Mouse (Mus musculus) bone marrow macrophage, adult 2 months (primary cell): Measurements from ENCODE around the gene Terf2ip.

Source experiments
- CTCF ChIP-seq: IDR thresholded peaks from 2 replicates; pipeline ENCODE4 v1.5.1; 2012; ENCODE audit warnings: low read depth, mild to moderate bottlenecking, low read length, moderate library complexity
- POLR2A ChIP-seq: IDR thresholded peaks from 2 replicates; pipeline ENCODE4 v1.6.1; 2012; ENCODE audit warnings: mild to moderate bottlenecking, low read depth, low read length, borderline replicate concordance

GRCm38 (mm10) chr8:112030663-112031062, 19.5 kb downstream of the Terf2ip start:
- TF ChIP-seq CTCF: no peak
- TF ChIP-seq POLR2A: no peak
